26 mouse cellular contexts compared by ENCODE assay signal in genomic region chr4:129509650-129510049, GRCm38 (mm10). TPM values are rescaled to one million over a fixed set of nuclear protein-coding genes. Genes with fewer than 3 reads are reported as not detected.
DNase-seq lines count a peak whose midpoint lies in the region; ATAC-seq and TF ChIP-seq lines count a peak whose summit lies in the region.
"Had no signal": no experiment of that assay in that cellular context is flagged by ENCODE, and none has a peak within 500 bp of the region (broad histone marks: within the 10 kb centered on the region; RNA-seq: fewer than 3 reads in every experiment).

No protein-coding gene starts in this region.

- H3K4me3 ChIP-seq in hindbrain, embryonic 10.5 days: no peak overlapping the region
- H3K4me3 ChIP-seq in hindbrain, embryonic 16.5 days (ENCODE audit: low read length): no peak overlapping the region
- no peak overlapping the region for H3K4me3 ChIP-seq in midbrain, embryonic 13.5 days (replicated peaks)
- H3K4me3 ChIP-seq in midbrain, postnatal 0 days (ENCODE audit: low read depth, low read length): no peak overlapping the region
- H3K4me3 ChIP-seq: heart, adult 2 months; limb, embryonic 10.5 days had no signal

- H3K27me3 ChIP-seq in hindbrain, embryonic 10.5 days (ENCODE audit: insufficient read depth, poor library complexity, severe bottlenecking): no peaks in the 10 kb centered on the region
- H3K27me3 ChIP-seq in hindbrain, embryonic 16.5 days (replicated peaks; ENCODE audit: control insufficient read depth, insufficient read depth, low read length): no peaks in the 10 kb centered on the region
- H3K27me3 ChIP-seq in midbrain, embryonic 13.5 days: no peaks in the 10 kb centered on the region
- H3K27me3 ChIP-seq in midbrain, postnatal 0 days (ENCODE audit: insufficient read depth, low read length): no peaks in the 10 kb centered on the region
- H3K27me3 ChIP-seq: Patski had no signal

- no peaks in the 10 kb centered on the region for H3K9me3 ChIP-seq in hindbrain, embryonic 10.5 days
- H3K9me3 ChIP-seq in hindbrain, embryonic 16.5 days (ENCODE audit: control insufficient read depth, low read length): no peaks in the 10 kb centered on the region
- H3K9me3 ChIP-seq in midbrain, embryonic 13.5 days: no peaks in the 10 kb centered on the region
- H3K9me3 ChIP-seq in midbrain, postnatal 0 days (ENCODE audit: low read length): no peaks in the 10 kb centered on the region
- H3K9me3 ChIP-seq: limb, embryonic 10.5 days had no signal

- H3K9ac ChIP-seq in hindbrain, embryonic 16.5 days (ENCODE audit: low read depth, low read length): no peak overlapping the region
- H3K9ac ChIP-seq in midbrain, embryonic 13.5 days (replicated peaks): no peak overlapping the region
- no peak overlapping the region for H3K9ac ChIP-seq in midbrain, postnatal 0 days (replicated peaks; ENCODE audit: low read length, poor library complexity, severe bottlenecking)
- H3K9ac ChIP-seq: liver, postnatal 0 days had no signal

- peaks cover 59% of the 10 kb centered on the region for H3K4me1 ChIP-seq in hindbrain, embryonic 10.5 days (replicated peaks)
- H3K4me1 ChIP-seq in hindbrain, embryonic 16.5 days (ENCODE audit: control insufficient read depth, insufficient read depth, low read depth, low read length): peaks cover 13% of the 10 kb centered on the region
- peaks cover 37% of the 10 kb centered on the region for H3K4me1 ChIP-seq in midbrain, embryonic 13.5 days (replicated peaks)
- no peaks in the 10 kb centered on the region; the same call in 1 of the 2 replicates for H3K4me1 ChIP-seq in midbrain, postnatal 0 days (ENCODE audit: insufficient read depth, low read length)

- WGBS in hindbrain, embryonic 10.5 days: 64% methylated on average over 3 of the region's 3 CpGs
- WGBS in hindbrain, embryonic 16.5 days: 65% methylated on average over 3 of the region's 3 CpGs
- 62% methylated on average over 3 of the region's 3 CpGs for WGBS in midbrain, embryonic 13.5 days
- 73% methylated on average over 3 of the region's 3 CpGs for WGBS in midbrain, postnatal 0 days

- no peak overlapping the region for H3K4me2 ChIP-seq in hindbrain, embryonic 16.5 days (ENCODE audit: low read length)
- no peak overlapping the region for H3K4me2 ChIP-seq in midbrain, embryonic 13.5 days (replicated peaks)
- no peak overlapping the region for H3K4me2 ChIP-seq in midbrain, postnatal 0 days (ENCODE audit: low read depth, low read length, poor library complexity, severe bottlenecking)

- DNase-seq in hindbrain, embryonic 10.5 days (ENCODE audit: low spot score): no peak
- DNase-seq in midbrain, postnatal 0 days (ENCODE audit: low spot score): no peak
- DNase-seq in ZHBTc4 (ENCODE audit: low read depth, low spot score) (peak; percentile 51), MN1 (ENCODE audit: low spot score) (no peak)
- DNase-seq in testis, postnatal 10 days (ENCODE audit: low spot score): peak; percentile 47
- DNase-seq: adrenal gland, postnatal 25 days; cerebellum, adult 11-12 months; embryo, embryonic 11 days; gastrocnemius, postnatal 14 days; heart, adult 2 months; kidney, adult 8-10 months; kidney, postnatal 4 days; liver, postnatal 0 days; right cerebral cortex, postnatal 14 days; spleen, adult 18-20 months; thymus, adult 2 months had no signal

- no peak for TF ChIP-seq CTCF in midbrain, postnatal 0 days (IDR thresholded peaks at IDR 0.05)

- peaks cover 3% of the 10 kb centered on the region for H3K36me3 ChIP-seq in hindbrain, embryonic 10.5 days
- H3K36me3 ChIP-seq in hindbrain, embryonic 16.5 days (ENCODE audit: control insufficient read depth, insufficient read depth, low read length): no peaks in the 10 kb centered on the region
- H3K36me3 ChIP-seq in midbrain, embryonic 13.5 days: no peaks in the 10 kb centered on the region
- no peaks in the 10 kb centered on the region for H3K36me3 ChIP-seq in midbrain, postnatal 0 days (ENCODE audit: insufficient read depth, low read length)

- peak overlapping the region; percentile 64 for H3K27ac ChIP-seq in hindbrain, embryonic 10.5 days
- no peak overlapping the region for H3K27ac ChIP-seq in hindbrain, embryonic 16.5 days (ENCODE audit: low read depth, low read length)
- 0 out of 2 replicates have a peak overlapping the region, but pooled peaks have one; percentile 3 for H3K27ac ChIP-seq in midbrain, embryonic 13.5 days
- H3K27ac ChIP-seq in midbrain, postnatal 0 days (ENCODE audit: low read depth, low read length): no peak overlapping the region
- H3K27ac ChIP-seq: heart, adult 2 months had no signal

- no peak for ATAC-seq in hindbrain, embryonic 16.5 days
- ATAC-seq in midbrain, embryonic 13.5 days: no peak
- no peak for ATAC-seq in midbrain, postnatal 0 days (ENCODE audit: low FRiP score)
- ATAC-seq: liver, postnatal 0 days; Patski had no signal

RNA-seq across cellular contexts. Expression of gene Marcksl1, which starts 3.7 kb away (rescaled TPM):
- 1,645 and 2,027 TPM in 2 replicates for polyA plus RNA-seq in hindbrain, embryonic 10.5 days (2016; fragmentation: Nextera tagmentation; extraction: Ambion mirVana)
- polyA plus RNA-seq in hindbrain, embryonic 16.5 days (2015; fragmentation: Nextera tagmentation; extraction: Ambion mirVana): 1,546 and 1,575 TPM in 2 replicates
- 1,749 and 1,885 TPM in 2 replicates for polyA plus RNA-seq in midbrain, embryonic 13.5 days (2015; fragmentation: Nextera tagmentation; extraction: Ambion mirVana)
- total RNA-seq in midbrain, postnatal 0 days (2014; rRNA removed): 1,529 and 1,586 TPM in 2 replicates
- polyA plus RNA-seq in midbrain, postnatal 0 days (2015; fragmentation: Nextera tagmentation; extraction: Ambion mirVana): 1,678 and 1,776 TPM in 2 replicates

RNA-seq across cellular contexts. Expression of gene Fam229a, which starts 18.7 kb away (rescaled TPM):
- 0.41 TPM in 1 of 2 replicates, not detected in the other for polyA plus RNA-seq in hindbrain, embryonic 10.5 days (2016; fragmentation: Nextera tagmentation; extraction: Ambion mirVana)
- polyA plus RNA-seq in hindbrain, embryonic 16.5 days (2015; fragmentation: Nextera tagmentation; extraction: Ambion mirVana): 0.81 and 1.4 TPM in 2 replicates
- not detected in 2 replicates for polyA plus RNA-seq in midbrain, embryonic 13.5 days (2015; fragmentation: Nextera tagmentation; extraction: Ambion mirVana)
- total RNA-seq in midbrain, postnatal 0 days (2014; rRNA removed): 2.2 TPM in 1 of 2 replicates, not detected in the other
- polyA plus RNA-seq in midbrain, postnatal 0 days (2015; fragmentation: Nextera tagmentation; extraction: Ambion mirVana): 4.3 and 5.4 TPM in 2 replicates
- total RNA-seq: adrenal gland, postnatal 25 days; gastrocnemius, postnatal 14 days; left cerebral cortex, adult 8-10 months; liver, adult 2 months; megakaryocyte progenitor cell, adult 5-6 weeks had no signal
- polyA plus RNA-seq: C2C12; forebrain, embryonic 11.5 days; heart, adult 2 months; heart, embryonic 16.5 days; limb, embryonic 10.5 days; Patski had no signal

RNA-seq across cellular contexts. Expression of gene Tssk3, which starts 18.8 kb away (rescaled TPM):
- not detected in 2 replicates for polyA plus RNA-seq in hindbrain, embryonic 10.5 days (2016; fragmentation: Nextera tagmentation; extraction: Ambion mirVana)
- 0.72 and 0.79 TPM in 2 replicates for polyA plus RNA-seq in hindbrain, embryonic 16.5 days (2015; fragmentation: Nextera tagmentation; extraction: Ambion mirVana)
- polyA plus RNA-seq in midbrain, embryonic 13.5 days (2015; fragmentation: Nextera tagmentation; extraction: Ambion mirVana): 0.16 and 0.26 TPM in 2 replicates
- total RNA-seq in midbrain, postnatal 0 days (2014; rRNA removed): 0.16 and 2.5 TPM in 2 replicates
- polyA plus RNA-seq in midbrain, postnatal 0 days (2015; fragmentation: Nextera tagmentation; extraction: Ambion mirVana): 1.7 and 1.8 TPM in 2 replicates
- total RNA-seq: adrenal gland, postnatal 25 days; gastrocnemius, postnatal 14 days; heart, adult 2 months; liver, adult 2 months; megakaryocyte progenitor cell, adult 5-6 weeks had no signal
- polyA plus RNA-seq: C2C12; forebrain, embryonic 11.5 days; heart, embryonic 16.5 days; limb, embryonic 10.5 days; liver, adult 2 months; Patski; thymus, adult 2 months had no signal

RNA-seq across cellular contexts. Expression of gene Hdac1, which starts 32.9 kb away (rescaled TPM):
- polyA plus RNA-seq in hindbrain, embryonic 10.5 days (2016; fragmentation: Nextera tagmentation; extraction: Ambion mirVana): 241 and 286 TPM in 2 replicates
- polyA plus RNA-seq in hindbrain, embryonic 16.5 days (2015; fragmentation: Nextera tagmentation; extraction: Ambion mirVana): 80.5 and 90.0 TPM in 2 replicates
- polyA plus RNA-seq in midbrain, embryonic 13.5 days (2015; fragmentation: Nextera tagmentation; extraction: Ambion mirVana): 138 TPM in 2 replicates
- total RNA-seq in midbrain, postnatal 0 days (2014; rRNA removed): 28.3 and 31.2 TPM in 2 replicates
- polyA plus RNA-seq in midbrain, postnatal 0 days (2015; fragmentation: Nextera tagmentation; extraction: Ambion mirVana): 48.4 and 48.9 TPM in 2 replicates

RNA-seq across cellular contexts. Expression of gene Bsdc1, which starts 48.3 kb away (rescaled TPM):
- polyA plus RNA-seq in hindbrain, embryonic 10.5 days (2016; fragmentation: Nextera tagmentation; extraction: Ambion mirVana): 22.2 and 24.8 TPM in 2 replicates
- 34.6 and 37.4 TPM in 2 replicates for polyA plus RNA-seq in hindbrain, embryonic 16.5 days (2015; fragmentation: Nextera tagmentation; extraction: Ambion mirVana)
- 34.0 and 36.7 TPM in 2 replicates for polyA plus RNA-seq in midbrain, embryonic 13.5 days (2015; fragmentation: Nextera tagmentation; extraction: Ambion mirVana)
- 53.7 and 58.9 TPM in 2 replicates for total RNA-seq in midbrain, postnatal 0 days (2014; rRNA removed)
- 27.0 and 27.1 TPM in 2 replicates for polyA plus RNA-seq in midbrain, postnatal 0 days (2015; fragmentation: Nextera tagmentation; extraction: Ambion mirVana)

Comparison
In these comparisons a context has a peak if more than half of its experiments do, and no peak if none do; other contexts are left out.
1. H3K27ac ChIP-seq: peak in hindbrain, embryonic 10.5 days (single experiment) and midbrain, embryonic 13.5 days (single experiment); none in hindbrain, embryonic 16.5 days (single experiment) and midbrain, postnatal 0 days (single experiment).
2. DNase-seq: peak in ZHBTc4 (single experiment) and testis, postnatal 10 days (single experiment); none in hindbrain, embryonic 10.5 days (single experiment), midbrain, postnatal 0 days (single experiment) and MN1 (single experiment).